Mouse (Mus musculus): ENCODE measurements at regions not wholly inside any gene's neighbourhood (a gene's known extent, or its start where the extent isn't known, plus 50 kb on each side); places are given as distances from the start of the nearest gene placed in this dataset.

DNA sequence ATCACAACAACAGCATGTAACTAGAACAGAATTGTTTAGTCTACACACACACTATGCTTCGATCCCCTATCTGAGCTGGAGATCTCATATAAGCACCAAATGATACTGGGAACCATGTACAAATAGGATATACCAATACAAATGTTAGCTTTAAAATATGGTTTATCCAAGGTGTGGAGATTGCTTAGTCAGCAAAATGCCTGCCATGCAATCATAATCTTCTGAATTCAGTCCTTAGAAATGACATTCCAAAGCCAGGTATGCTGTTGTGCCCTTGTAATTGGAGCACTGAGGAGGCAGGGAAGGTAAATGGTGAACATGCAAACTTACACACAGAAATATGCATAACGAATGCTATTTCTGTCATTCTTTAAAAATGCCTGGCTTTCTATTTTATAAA is 54.0 kb upstream of the Thsd7b start:
- no peak for DNase-seq (ENCODE audit: low spot score)

DNA sequence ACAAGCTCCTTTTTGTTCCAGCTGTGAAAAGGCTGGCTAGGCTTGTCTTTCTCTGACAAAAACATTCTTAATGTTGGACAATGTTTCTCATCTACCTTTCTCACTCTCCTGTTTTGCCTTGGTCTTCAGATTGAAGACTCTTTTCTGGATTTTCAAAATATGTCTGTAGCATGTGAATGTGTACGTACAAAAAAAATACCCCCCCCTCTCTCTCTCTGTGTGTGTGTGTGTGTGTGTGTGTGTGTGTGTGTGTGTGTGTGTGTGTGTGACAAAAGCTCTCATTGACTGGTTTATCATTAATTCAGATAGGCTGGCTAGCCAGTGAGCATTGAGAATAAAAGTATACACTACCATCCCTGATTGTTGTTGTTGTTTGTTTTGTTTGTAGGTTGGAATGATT is 64.3 kb upstream of the Thsd7b start:
- DNase-seq (ENCODE audit: low spot score) = no peak

DNA sequence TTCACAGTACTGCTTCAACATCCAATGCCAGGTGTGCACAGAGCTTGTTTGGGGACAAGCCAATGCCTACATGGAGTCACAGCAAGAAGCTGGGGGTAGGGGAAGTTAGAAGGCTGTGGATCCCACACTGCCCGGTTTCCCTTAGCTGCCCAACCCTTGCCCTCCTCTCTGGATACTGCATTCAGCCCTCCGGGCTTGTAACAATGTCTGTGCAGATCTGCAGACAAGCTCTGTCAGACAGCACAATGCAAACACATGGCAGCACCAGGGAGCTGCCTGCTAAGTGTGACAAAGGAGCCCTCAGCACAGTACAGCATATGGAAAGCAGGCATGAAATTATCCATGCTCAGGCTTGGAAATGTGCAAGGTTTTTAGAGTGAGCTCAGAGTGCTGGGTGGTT is 64.7 kb upstream of the Thsd7b start:
- DNase-seq (ENCODE audit: low spot score) = no peak

DNA sequence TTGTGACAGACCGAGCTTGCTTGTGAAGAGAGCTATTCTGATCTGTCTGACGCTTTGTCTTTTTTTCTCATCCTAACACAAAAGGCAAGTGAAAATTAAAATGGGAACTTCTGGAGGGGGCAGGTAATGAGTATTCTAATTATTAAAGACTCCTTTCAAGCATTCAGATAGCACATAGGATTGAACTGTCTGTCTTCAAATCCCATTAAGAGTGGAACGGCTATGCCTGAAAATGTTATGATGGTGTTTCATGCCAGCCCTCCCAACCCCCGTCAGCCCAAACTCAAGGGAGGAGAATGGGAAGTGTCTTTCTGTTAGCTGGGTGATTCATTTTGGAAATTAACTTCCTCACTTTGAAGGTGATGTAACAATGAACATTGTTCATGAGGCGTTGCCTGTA is 65.4 kb upstream of the Thsd7b start:
- DNase-seq (ENCODE audit: low spot score) = no peak

DNA sequence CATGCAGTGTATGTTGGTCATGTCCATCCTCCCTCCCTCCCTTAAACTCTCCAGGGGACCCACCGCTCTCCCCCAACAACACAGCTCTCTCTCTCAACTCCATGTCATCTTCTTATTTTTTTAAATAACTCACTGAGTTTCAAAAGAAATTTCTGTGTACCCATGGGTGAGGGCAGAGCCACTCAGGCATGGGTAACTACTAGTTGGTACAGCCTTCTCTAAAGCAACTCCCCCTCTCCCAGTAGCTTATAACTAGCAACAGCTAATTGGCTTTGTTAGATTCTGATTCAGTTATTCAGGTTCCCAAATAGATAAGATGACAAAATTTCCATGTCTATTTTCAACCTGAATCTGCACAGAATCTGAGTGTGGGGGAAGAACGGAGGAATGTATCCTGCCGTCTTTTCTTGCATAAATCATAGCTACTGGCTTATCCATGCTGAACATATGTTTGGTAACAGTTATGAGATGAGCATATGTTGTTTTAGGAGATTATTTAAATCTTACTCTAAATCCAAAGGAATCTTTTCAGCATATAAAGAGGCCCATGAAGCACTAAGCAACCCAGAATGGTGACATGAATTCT is 92.8 kb upstream of the Thsd7b start:
- no peak for DNase-seq (ENCODE audit: low spot score)

DNA sequence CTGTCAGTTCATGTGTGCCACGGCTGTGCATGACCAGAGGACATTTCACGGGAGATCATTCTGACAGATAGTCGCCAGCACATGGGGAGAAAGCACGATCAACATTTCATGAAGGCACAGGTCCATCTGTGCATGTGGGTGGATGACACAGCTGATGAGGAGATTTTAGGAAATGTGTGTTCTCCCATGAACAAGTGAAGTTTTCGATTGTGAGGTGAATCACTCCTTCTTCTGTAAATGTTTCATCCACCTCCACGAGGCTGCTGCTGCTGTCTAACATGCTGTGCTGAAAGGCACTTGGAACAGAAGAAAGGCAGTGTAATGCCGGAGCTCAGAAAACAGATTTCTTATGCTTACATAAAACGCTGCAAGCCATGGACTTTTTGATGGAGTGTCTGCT is 103.2 kb upstream of the Thsd7b start:
- DNase-seq (ENCODE audit: low spot score) = no peak

DNA sequence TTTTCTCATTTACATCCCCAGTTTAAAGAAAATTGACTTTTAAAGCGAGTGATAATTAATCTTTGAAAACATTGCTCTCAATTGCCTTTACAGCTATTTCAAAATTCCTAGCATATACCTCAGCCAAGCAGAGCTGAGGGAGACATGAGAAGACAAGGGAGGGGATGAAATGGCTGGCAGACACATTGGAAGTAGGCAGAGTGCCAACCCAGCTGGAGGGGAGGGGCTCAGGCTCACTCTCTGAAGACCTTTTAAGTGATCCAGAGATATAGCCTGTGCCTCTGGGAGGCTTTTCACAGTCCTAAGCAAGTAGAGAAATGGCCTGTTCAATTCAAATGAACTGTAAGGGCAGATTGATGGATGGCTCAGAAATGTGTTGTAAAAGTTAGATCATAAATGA is 122.5 kb upstream of the Thsd7b start:
- no peak for DNase-seq (ENCODE audit: low spot score)

DNA sequence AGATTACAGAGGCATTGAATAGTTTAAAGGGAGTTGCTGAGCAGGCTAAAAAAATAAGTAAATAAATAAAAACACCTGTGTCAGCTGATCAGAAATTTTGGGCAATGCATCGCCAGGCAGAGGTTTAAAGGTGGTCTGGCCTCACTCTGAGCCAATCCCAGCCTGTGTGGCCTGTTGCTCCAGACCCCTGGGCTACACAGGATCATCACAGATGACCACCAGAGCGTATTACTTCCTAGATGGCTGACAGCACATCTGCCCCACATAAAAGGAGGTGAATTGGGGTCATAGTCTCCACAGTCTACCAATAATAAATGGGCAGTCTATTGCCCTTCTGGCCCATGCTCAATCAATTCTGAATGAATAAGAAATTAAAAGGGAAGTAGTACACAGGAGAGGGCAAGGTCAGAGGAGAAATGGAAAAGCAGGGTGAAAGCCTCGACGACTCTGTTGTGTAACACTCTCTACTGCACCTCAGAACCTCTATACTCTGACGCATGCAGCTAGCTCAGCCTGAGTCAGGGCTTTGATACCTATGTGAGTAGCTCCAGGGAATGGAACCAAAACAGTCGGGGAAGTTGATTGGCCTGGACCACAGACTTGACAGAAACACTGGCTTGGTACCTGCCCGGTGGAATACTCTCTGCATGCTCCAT is 124.2 kb upstream of the Thsd7b start:
- no peak for DNase-seq (ENCODE audit: low spot score)

DNA sequence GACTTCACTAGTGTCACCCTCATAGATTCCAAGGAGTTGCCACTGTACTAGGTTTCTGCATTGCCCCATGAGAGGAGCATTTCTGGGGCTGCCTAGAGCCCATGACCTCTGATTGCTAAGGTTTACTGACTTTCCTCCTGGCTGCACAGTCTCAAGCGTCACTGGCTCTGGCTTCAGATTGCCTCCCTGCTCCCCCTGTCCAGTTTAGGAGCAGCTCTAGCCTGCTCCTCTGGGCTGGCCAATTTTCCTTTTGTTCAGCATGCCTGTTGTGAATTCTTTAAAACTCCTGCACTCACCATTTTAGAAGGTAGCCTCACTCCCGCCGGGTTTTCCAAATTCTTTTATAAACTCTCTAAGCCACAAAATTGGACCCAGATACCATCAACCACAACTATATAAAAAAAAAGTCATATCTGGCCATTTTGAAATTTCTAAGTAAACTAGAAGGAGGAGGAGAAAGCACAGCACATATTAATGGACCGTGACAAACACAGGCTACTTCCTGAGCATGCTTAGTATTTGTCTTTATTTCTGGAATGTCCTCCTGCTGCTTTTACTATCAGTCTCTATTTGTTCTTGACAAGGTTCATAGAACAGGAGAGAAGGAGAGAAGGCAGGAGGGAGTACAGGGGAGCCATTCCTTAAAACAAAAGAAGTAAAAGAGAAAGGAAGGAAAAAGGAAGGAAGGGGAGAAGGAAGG is 126.6 kb upstream of the Thsd7b start:
- no peak for DNase-seq (ENCODE audit: low spot score)

DNA sequence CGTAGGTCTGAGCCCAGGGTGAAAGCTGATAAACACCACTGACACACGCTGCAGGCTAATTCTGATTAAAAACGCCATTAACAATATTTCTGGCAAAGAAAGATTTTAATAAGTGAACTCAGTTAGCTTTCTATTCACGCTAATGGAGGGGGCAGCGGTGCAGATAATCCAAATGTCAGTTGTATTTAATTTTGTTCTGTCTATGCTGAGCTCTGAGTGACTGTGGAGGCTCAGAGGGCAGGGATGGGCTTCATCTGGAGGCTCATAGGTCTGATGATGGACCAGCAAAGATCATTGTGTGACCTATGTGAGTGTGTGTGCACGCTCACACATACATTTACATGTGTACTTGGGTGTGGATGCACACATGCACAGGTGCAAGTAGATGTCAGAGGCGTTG is 134.3 kb upstream of the Thsd7b start:
- no peak for DNase-seq (ENCODE audit: low spot score)

DNA sequence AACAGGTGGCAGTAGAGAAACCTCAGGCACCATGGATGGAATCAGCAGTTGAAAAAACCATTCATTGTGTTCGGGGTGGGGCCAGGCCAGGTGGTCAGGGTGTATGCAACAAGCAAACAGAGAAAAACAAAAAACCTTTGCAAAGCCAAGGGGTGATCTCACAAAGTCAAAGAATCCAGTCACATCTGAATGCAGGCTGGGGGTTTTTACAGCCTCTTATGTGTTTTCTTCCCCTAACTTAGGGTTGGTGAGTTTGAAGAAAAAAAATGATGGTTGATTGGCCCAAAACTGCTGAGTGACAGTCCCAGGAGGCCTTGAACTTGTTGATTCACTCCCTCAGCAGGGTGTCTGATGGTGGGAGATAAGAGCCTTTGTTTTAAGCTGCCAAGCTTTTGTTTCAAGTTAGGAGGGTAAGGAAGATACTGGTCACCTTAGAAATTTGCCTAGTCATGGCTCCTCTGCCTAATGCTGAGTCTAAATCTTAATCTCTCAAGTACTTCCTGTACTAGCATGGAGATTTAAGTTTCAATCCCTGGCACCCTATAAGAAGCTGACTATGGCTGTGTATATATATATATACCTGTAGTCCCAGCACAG is 166.0 kb upstream of the Thsd7b start:
- no peak for DNase-seq (ENCODE audit: low spot score)

DNA sequence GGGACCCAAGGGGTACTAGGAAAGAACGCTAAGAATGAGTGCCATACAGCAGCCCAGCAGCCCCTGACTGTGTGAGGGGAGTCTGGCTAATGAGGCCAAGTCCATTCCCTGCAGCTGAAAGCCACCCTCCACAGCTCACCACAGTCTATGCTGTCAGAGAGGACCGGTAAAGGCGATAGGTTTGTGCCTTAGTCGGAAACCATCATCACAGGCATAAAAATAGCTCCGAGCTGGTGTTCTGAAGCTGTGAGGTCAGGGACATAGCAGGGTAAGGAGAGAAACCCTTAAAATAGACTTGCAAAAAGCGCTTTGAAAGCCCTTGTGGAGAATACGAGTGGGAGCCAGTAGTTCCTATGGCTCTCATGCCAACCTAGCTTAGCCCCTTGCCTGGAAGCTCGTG is 172.1 kb upstream of the Thsd7b start:
- DNase-seq (ENCODE audit: low spot score) = no peak

DNA sequence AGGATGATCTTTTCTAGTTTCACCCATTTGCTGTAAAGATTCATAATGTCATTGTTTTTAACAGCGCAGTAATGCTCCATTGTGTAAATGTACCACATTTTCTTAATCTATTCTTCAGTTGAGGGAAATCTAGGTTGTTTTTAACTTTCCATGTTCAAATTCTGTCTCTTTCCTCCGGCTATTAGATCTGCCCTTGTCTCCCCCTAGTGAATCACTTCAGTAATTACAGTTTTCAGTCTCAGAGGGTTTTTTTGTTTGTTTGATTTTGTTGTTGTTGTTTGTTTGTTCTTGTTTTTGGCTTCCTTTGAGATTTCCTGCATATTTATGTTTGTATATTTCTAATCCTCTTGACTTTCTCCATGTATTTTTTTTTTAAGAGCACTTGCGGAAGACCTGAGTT is 194.8 kb upstream of the Thsd7b start:
- DNase-seq (ENCODE audit: low spot score) = no peak

DNA sequence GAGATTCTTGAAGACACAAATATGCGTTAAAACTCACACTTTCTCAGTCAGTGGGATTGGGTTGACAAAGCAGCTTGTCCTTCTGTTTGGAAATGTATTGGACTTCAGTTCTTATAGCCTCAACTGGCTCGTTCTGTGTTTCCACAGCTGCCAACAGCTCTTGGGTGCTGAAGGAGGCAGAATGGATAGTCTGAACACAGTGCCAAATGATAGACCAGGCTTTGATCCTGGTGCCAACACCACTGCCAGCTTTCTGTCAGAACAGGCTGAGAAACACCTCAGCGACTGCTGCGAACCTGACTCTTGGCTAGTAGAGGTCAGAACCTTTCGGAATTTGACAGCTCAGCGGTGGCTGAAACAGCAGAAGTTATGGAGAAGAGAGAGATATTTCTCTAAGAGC is 215.9 kb upstream of the Thsd7b start:
- DNase-seq (ENCODE audit: low spot score) = no peak

DNA sequence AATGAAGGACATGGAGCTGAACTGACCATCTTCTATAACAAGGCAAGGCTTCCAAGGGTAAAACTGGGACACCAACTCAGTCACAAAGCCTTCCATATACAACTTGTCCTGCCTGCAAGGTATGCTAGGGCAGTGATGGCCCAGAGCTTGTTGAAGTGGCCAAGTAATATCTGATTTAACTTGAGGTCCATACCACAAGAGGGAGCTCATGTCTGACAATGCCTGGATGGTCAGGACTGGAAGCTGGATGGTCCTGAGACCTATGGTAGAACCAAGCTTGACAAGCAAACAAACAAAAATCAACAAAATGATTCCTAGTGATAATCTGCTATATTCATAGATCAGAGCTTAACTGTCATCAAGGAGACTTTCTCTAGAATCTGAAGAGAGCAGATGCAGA is 217.8 kb upstream of the Thsd7b start:
- no peak for DNase-seq (ENCODE audit: low spot score)

DNA sequence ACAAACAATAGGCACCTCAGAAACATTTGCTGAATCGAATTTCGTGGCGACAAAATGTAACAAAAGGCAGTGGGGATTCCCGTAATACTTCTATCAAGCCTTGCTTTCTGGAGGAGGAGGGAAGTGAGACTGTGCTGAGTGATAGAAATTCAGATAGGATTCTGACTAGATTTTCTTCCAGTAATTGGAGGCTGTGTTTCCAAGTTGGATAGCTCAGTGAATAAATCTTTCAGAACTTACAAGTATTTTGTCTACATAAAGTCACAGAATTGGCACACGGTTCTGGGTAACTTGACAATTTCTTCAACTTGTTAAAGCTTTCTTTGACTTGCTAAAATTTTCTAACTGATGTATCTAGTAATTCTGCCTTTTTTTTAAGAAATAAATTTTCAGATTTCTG is 239.4 kb upstream of the Thsd7b start:
- no peak for DNase-seq (ENCODE audit: low spot score)

DNA sequence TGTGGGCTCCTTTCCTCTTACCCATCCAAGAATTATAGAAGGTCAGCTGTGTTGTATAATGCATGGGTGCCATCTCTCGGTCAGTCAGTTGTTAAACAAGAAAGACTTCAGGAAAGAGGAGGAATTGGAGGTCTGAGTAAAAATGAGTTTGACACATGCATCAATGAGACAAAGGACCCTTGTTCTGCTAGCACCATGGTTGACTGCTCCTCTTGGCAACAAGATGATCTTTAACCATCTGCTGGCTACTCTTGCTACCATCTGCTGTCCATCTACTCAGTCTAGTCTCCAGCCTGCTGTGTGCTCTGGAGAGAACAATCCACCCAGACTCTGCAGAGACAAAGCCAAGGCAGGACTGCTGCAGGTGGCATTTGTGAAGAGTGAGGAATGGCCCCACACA is 267.2 kb upstream of the Thsd7b start:
- DNase-seq (ENCODE audit: low spot score) = no peak

DNA sequence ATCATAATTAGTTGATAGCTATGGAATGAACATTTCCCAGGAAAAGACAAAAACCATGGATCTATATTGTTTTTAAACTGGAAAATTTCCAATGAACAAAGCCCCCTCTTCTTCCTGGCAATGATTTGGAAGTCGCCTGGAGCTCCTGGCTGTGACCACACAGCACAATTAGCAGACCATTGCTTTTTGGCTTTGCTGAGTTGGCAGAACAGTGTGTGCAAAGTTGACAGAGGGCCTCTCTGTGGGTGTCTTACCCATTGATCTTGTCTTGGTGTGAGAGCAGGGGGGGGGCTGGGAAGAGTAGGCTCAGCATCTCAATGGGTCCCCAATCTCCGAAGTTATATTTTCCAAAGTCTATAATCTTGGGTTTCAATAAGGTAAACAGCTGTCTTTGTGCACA is 270.8 kb upstream of the Thsd7b start:
- DNase-seq (ENCODE audit: low spot score) = no peak

DNA sequence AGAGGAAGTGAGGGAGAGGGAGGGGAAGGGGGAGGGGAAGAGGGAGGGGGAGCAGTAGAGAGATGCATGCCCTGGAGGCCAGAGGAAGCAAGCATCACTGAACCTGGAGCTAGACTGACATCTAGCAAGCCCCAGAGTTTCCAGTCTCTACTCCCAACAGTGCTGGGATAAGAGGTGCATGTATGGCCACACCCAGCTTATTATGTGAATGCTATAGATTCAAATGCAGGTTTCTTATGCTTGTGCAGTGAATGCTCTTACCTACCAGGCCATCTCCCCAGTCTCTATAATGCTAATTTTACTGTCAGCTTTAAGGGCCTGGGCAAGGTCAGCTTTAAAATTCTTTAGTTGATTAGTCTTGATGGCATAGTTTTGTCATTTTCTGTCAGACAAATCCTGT is 271.3 kb upstream of the Thsd7b start:
- no peak for DNase-seq (ENCODE audit: low spot score)

DNA sequence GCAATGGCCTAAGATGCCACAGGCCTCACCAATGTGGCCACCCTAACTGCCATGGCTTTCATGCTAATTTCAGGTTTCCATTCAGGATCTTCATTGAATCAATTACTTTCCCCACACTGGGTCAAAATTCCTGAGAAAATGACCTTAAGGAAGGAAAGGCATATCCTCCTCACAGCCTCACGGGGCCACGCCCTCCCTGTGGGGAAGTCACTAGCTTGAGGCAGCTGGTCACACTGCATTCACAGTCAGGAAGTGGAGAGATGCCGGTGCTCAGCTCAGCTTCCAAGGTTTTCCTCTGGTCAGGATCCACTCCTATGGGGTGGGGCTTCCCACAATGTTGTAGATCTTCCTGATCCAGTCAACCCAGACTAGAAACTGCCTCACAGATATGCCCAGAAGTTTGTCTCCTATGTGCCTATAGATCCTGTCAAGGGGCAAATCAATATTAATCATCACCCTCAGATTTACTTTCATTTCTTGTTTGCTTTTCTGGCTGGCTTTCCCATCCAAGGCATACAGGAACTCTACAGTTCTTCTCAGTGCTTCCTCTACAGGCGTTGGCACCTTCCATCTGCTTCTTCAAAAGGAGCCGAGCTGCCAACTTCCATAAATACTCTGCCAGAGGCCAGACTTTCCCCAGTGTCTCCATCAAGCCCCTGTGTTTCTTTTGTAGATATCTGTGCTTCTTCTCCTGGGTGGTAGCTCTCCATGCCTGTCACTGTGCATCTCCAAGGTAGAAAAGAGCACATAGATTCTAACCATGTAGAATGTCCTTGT is 273.2 kb upstream of the Thsd7b start:
- DNase-seq (ENCODE audit: low spot score) = no peak

DNA sequence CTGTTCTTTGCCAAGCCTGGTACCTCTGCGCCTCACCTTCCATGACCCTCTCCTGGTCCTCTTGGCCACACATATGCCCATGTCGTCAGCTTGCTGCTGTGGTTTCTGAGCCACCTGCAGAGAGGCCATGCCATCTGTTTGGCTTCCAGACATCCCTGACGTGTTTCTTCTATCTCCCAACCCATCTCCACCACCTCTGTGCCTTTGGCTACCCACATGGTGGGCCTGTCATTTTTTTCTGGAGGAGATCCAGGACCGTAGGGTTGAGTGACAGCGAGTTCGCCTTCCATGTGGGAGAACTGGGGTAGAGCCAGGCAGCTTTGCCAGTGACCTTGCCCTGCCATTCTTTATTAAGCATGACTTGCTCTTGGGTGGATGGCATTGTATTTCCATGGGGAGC is 278.4 kb upstream of the Thsd7b start:
- DNase-seq (ENCODE audit: low spot score) = no peak

DNA sequence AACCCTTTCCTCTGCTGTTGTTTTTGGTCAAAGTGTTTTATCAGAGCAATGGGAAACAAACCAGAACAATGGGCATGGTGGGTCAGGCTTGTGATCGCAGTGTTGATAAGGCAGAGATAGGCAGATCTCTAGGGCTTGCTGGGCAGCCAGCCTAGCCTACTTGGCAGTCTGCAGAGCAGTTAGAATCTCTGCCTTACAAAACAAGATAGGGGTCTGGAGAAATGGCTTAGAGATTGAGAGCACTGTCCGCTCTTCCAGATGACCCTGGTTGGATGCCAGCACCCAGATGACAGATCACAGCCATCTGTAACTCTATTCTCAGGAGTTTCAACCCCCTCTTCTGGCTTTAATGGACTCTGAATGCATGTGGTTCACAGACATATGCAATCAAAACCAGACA is 289.7 kb upstream of the Thsd7b start:
- no peak for DNase-seq (ENCODE audit: low spot score)

DNA sequence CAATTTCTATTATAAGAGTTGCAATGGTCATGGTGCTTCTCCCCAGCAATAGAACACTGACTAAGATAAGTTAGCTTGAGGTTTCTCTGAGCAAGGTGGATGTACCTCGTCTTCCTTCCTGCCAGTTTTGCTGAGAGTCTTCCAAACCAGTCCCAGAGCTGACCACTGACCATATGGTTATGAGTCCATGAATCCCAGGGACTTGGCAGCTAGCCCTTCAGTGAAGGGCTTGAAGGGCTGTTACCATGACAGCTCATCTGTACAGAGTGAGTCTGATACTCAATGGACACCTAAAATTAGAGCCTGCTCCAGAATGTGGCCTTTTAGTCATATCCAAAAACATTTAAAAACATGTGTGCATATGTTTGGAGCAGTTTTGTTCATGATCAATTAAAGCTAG is 297.5 kb upstream of the Thsd7b start:
- DNase-seq (ENCODE audit: low spot score) = no peak
